In the genomic region with DNA sequence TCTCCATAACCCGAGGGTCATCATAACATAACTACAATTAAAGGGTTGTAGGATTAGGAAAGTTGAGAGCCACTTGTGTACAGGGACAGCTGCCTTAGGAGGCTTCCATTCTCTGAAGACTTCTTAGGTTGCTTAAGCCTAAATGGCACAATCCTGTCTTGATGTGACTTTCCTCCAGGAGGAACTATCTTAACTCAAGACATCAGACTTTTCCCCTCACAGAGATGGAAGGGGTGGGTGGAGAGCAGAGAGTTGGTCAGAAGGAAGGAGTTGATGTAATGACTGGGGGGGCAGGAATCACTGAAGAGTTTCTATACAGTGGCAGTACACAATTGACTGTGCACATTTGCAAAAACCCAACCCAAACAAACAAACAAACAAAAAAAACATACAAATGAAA, we compare ENCODE assay signal across 29 mouse cellular contexts. TPM values are rescaled to one million over a fixed set of nuclear protein-coding genes. Genes with fewer than 3 reads are reported as not detected.
DNase-seq lines count a peak whose midpoint lies in the region; ATAC-seq and TF ChIP-seq lines count a peak whose summit lies in the region.
"Had no signal": no experiment of that assay in that cellular context is flagged by ENCODE, and none has a peak within 500 bp of the region (broad histone marks: within the 10 kb centered on the region; RNA-seq: fewer than 3 reads in every experiment).

No protein-coding gene starts in this region.

- no peak overlapping the region for H3K4me3 ChIP-seq in hindbrain, embryonic 11.5 days (ENCODE audit: low read depth, low read length)
- H3K4me3 ChIP-seq in hindbrain, embryonic 16.5 days (ENCODE audit: low read length): no peak overlapping the region
- no peak overlapping the region for H3K4me3 ChIP-seq in midbrain, embryonic 12.5 days
- H3K4me3 ChIP-seq in midbrain, postnatal 0 days (ENCODE audit: low read depth, low read length): no peak overlapping the region
- H3K4me3 ChIP-seq in forebrain, embryonic 14.5 days (ENCODE audit: low read depth, low read length): no peak overlapping the region
- H3K4me3 ChIP-seq: erythroblast, embryonic 14.5 days; heart, adult 2 months; heart, embryonic 12.5 days; limb, embryonic 10.5 days; limb, embryonic 15.5 days; megakaryocyte, embryonic 14.5 days had no signal

- no peak overlapping the region for H3K4me2 ChIP-seq in hindbrain, embryonic 11.5 days (replicated peaks; ENCODE audit: low read depth, low read length)
- no peak overlapping the region for H3K4me2 ChIP-seq in hindbrain, embryonic 16.5 days (ENCODE audit: low read length)
- no peak overlapping the region for H3K4me2 ChIP-seq in midbrain, embryonic 12.5 days (replicated peaks)
- no peak overlapping the region for H3K4me2 ChIP-seq in midbrain, postnatal 0 days (ENCODE audit: low read depth, low read length, poor library complexity, severe bottlenecking)
- no peak overlapping the region for H3K4me2 ChIP-seq in forebrain, embryonic 14.5 days (ENCODE audit: low read length)
- H3K4me2 ChIP-seq: heart, embryonic 12.5 days; limb, embryonic 15.5 days had no signal

- ATAC-seq in hindbrain, embryonic 11.5 days (ENCODE audit: low FRiP score): no peak
- ATAC-seq in hindbrain, embryonic 16.5 days: no peak
- no peak for ATAC-seq in midbrain, embryonic 12.5 days (ENCODE audit: low FRiP score, low read depth)
- no peak for ATAC-seq in midbrain, postnatal 0 days (ENCODE audit: low FRiP score)
- no peak for ATAC-seq in forebrain, embryonic 14.5 days
- peak; percentile 7; the same call in 1 of the 2 replicates for ATAC-seq in megakaryocyte, adult 5-6 weeks (ENCODE audit: poor library complexity, severe bottlenecking)
- ATAC-seq: inflammation-experienced regulatory T-cells, adult 6 months had no signal

- no peaks in the 10 kb centered on the region for H3K36me3 ChIP-seq in hindbrain, embryonic 11.5 days (ENCODE audit: control insufficient read depth, insufficient read depth, low read length)
- no peaks in the 10 kb centered on the region for H3K36me3 ChIP-seq in hindbrain, embryonic 16.5 days (ENCODE audit: control insufficient read depth, insufficient read depth, low read length)
- no peaks in the 10 kb centered on the region for H3K36me3 ChIP-seq in midbrain, embryonic 12.5 days
- no peaks in the 10 kb centered on the region for H3K36me3 ChIP-seq in midbrain, postnatal 0 days (ENCODE audit: insufficient read depth, low read length)
- no peaks in the 10 kb centered on the region for H3K36me3 ChIP-seq in forebrain, embryonic 14.5 days (ENCODE audit: control insufficient read depth, insufficient read depth, low read length)
- H3K36me3 ChIP-seq: heart, embryonic 12.5 days; limb, embryonic 10.5 days; limb, embryonic 15.5 days had no signal

- no peak overlapping the region for H3K9ac ChIP-seq in hindbrain, embryonic 11.5 days (ENCODE audit: low read depth, low read length)
- no peak overlapping the region for H3K9ac ChIP-seq in hindbrain, embryonic 16.5 days (ENCODE audit: low read depth, low read length)
- no peak overlapping the region for H3K9ac ChIP-seq in midbrain, embryonic 12.5 days (replicated peaks)
- H3K9ac ChIP-seq in midbrain, postnatal 0 days (replicated peaks; ENCODE audit: low read length, poor library complexity, severe bottlenecking): no peak overlapping the region
- H3K9ac ChIP-seq in forebrain, embryonic 14.5 days (ENCODE audit: low read length): no peak overlapping the region
- H3K9ac ChIP-seq: heart, embryonic 12.5 days; limb, embryonic 15.5 days; liver, embryonic 14.5 days had no signal

- H3K9me3 ChIP-seq in hindbrain, embryonic 11.5 days (ENCODE audit: control insufficient read depth, low read length): no peaks in the 10 kb centered on the region
- no peaks in the 10 kb centered on the region for H3K9me3 ChIP-seq in hindbrain, embryonic 16.5 days (ENCODE audit: control insufficient read depth, low read length)
- no peaks in the 10 kb centered on the region for H3K9me3 ChIP-seq in midbrain, embryonic 12.5 days
- no peaks in the 10 kb centered on the region for H3K9me3 ChIP-seq in midbrain, postnatal 0 days (ENCODE audit: low read length)
- H3K9me3 ChIP-seq in forebrain, embryonic 14.5 days (replicated peaks; ENCODE audit: control insufficient read depth, low read length): no peaks in the 10 kb centered on the region
- H3K9me3 ChIP-seq: heart, embryonic 12.5 days; limb, embryonic 10.5 days; limb, embryonic 15.5 days; megakaryocyte, embryonic 14.5 days had no signal

- H3K27ac ChIP-seq in hindbrain, embryonic 11.5 days (ENCODE audit: low read depth, low read length): peak overlapping the region; percentile 89
- H3K27ac ChIP-seq in hindbrain, embryonic 16.5 days (ENCODE audit: low read depth, low read length): no peak overlapping the region
- H3K27ac ChIP-seq in midbrain, embryonic 12.5 days (replicated peaks): peak overlapping the region; percentile 87; the same call in 1 of the 2 replicates
- no peak overlapping the region for H3K27ac ChIP-seq in midbrain, postnatal 0 days (ENCODE audit: low read depth, low read length)
- H3K27ac ChIP-seq in forebrain, embryonic 14.5 days (ENCODE audit: low read depth, low read length): 0 out of 2 replicates have a peak overlapping the region, but pooled peaks have one; percentile 87
- H3K27ac ChIP-seq: heart, adult 2 months; limb, embryonic 10.5 days; limb, embryonic 15.5 days; liver, embryonic 14.5 days had no signal

- no peaks in the 10 kb centered on the region for H3K27me3 ChIP-seq in hindbrain, embryonic 11.5 days (ENCODE audit: control insufficient read depth, insufficient read depth, low read length)
- H3K27me3 ChIP-seq in hindbrain, embryonic 16.5 days (replicated peaks; ENCODE audit: control insufficient read depth, insufficient read depth, low read length): no peaks in the 10 kb centered on the region
- no peaks in the 10 kb centered on the region for H3K27me3 ChIP-seq in midbrain, embryonic 12.5 days
- H3K27me3 ChIP-seq in midbrain, postnatal 0 days (ENCODE audit: insufficient read depth, low read length): no peaks in the 10 kb centered on the region
- no peaks in the 10 kb centered on the region for H3K27me3 ChIP-seq in forebrain, embryonic 14.5 days (replicated peaks; ENCODE audit: control insufficient read depth, insufficient read depth, low read length)
- H3K27me3 ChIP-seq: heart, embryonic 12.5 days; limb, embryonic 15.5 days had no signal

- TF ChIP-seq CTCF in midbrain, postnatal 0 days (IDR thresholded peaks at IDR 0.05): no peak

- no peak for DNase-seq in hindbrain, embryonic 11.5 days (ENCODE audit: low spot score)
- DNase-seq in midbrain, postnatal 0 days (ENCODE audit: low spot score): no peak
- no peak for DNase-seq in forebrain, embryonic 14.5 days (ENCODE audit: low spot score)
- DNase-seq in frontal cortex, postnatal 14 days (ENCODE audit: low spot score in 2 of 2): no peak
- no peak for DNase-seq in cerebellum, postnatal 25 days
- DNase-seq: adrenal gland, postnatal 25 days; B cell, adult 2 months; cerebellum, adult 11-12 months; cerebellum, adult 9-11 months; gastrocnemius, postnatal 36 days; heart, adult 2 months; kidney, adult 11 months; kidney, postnatal 14 days; layer of hippocampus, adult 9-11 months; lung, adult 2 months; lung, postnatal 10 days; right cerebral cortex, adult 18-20 months; spleen, adult 18-20 months; thymus, postnatal 14 days had no signal

- WGBS in hindbrain, embryonic 11.5 days: 86% methylated on average over 1 of the region's 1 CpGs
- 100% methylated on average over 1 of the region's 1 CpGs for WGBS in hindbrain, embryonic 16.5 days
- 100% methylated on average over 1 of the region's 1 CpGs for WGBS in midbrain, embryonic 12.5 days
- WGBS in midbrain, postnatal 0 days: 88% methylated on average over 1 of the region's 1 CpGs
- 97% methylated on average over 1 of the region's 1 CpGs for WGBS in forebrain, embryonic 14.5 days

- H3K4me1 ChIP-seq in hindbrain, embryonic 11.5 days (replicated peaks; ENCODE audit: control insufficient read depth, insufficient read depth, low read length): peaks cover 10% of the 10 kb centered on the region
- peaks cover 13% of the 10 kb centered on the region for H3K4me1 ChIP-seq in hindbrain, embryonic 16.5 days (ENCODE audit: control insufficient read depth, insufficient read depth, low read depth, low read length)
- peaks cover 25% of the 10 kb centered on the region for H3K4me1 ChIP-seq in midbrain, embryonic 12.5 days
- H3K4me1 ChIP-seq in midbrain, postnatal 0 days (ENCODE audit: insufficient read depth, low read length): no peaks in the 10 kb centered on the region; the same call in 1 of the 2 replicates
- peaks cover 18% of the 10 kb centered on the region for H3K4me1 ChIP-seq in forebrain, embryonic 14.5 days (ENCODE audit: control insufficient read depth, insufficient read depth, low read length)

RNA-seq across cellular contexts. Expression of a gene that starts 28.4 kb away (rescaled TPM):
- polyA plus RNA-seq in hindbrain, embryonic 11.5 days (2014; fragmentation: Nextera tagmentation; extraction: Ambion mirVana): 57.2 and 57.6 TPM in 2 replicates
- 34.8 and 41.1 TPM in 2 replicates for polyA plus RNA-seq in hindbrain, embryonic 16.5 days (2015; fragmentation: Nextera tagmentation; extraction: Ambion mirVana)
- 55.8 and 63.5 TPM in 2 replicates for polyA plus RNA-seq in midbrain, embryonic 12.5 days (2016; fragmentation: Nextera tagmentation; extraction: Ambion mirVana)
- 15.2 and 21.3 TPM in 2 replicates for total RNA-seq in midbrain, postnatal 0 days (2014; rRNA removed)
- 20.7 and 21.3 TPM in 2 replicates for polyA plus RNA-seq in midbrain, postnatal 0 days (2015; fragmentation: Nextera tagmentation; extraction: Ambion mirVana)
- polyA plus RNA-seq in forebrain, embryonic 14.5 days (2014; fragmentation: Nextera tagmentation; extraction: Ambion mirVana): 63.6 and 73.8 TPM in 2 replicates
- total RNA-seq in megakaryocyte, adult 5-6 weeks (2015): 146 and 153 TPM in 2 replicates
- 157 and 197 TPM in 2 replicates for total RNA-seq in megakaryocyte, adult 5-6 weeks (2017)

Comparison
In these comparisons a context has a peak if more than half of its experiments do, and no peak if none do; other contexts are left out.
1. H3K27ac ChIP-seq: peak in hindbrain, embryonic 11.5 days (single experiment), midbrain, embryonic 12.5 days (single experiment) and forebrain, embryonic 14.5 days (single experiment); none in hindbrain, embryonic 16.5 days (single experiment) and midbrain, postnatal 0 days (single experiment).